Mouse (Mus musculus) thymus, adult 2 months (tissue): ENCODE measurements around the gene Mast1.

Experiments used
- CTCF ChIP-seq: fragments of 200-500 bp; IDR thresholded peaks from 2 replicates; pipeline ENCODE4 v1.5.1; 2012; ENCODE audit warnings: mild to moderate bottlenecking, control low read depth, low read length, moderate library complexity, borderline replicate concordance; ENCODE audit not compliant: control insufficient read depth, poor library complexity, insufficient read depth; ENCODE audit errors: extremely low read depth
- POLR2A ChIP-seq: fragments of 200-500 bp; IDR thresholded peaks from 2 replicates; pipeline ENCODE4 v1.6.1; 2012; ENCODE audit warnings: mild to moderate bottlenecking, low read length, control low read depth, moderate library complexity; ENCODE audit not compliant: control insufficient read depth, poor library complexity, insufficient read depth; ENCODE audit errors: extremely low read depth

DNA sequence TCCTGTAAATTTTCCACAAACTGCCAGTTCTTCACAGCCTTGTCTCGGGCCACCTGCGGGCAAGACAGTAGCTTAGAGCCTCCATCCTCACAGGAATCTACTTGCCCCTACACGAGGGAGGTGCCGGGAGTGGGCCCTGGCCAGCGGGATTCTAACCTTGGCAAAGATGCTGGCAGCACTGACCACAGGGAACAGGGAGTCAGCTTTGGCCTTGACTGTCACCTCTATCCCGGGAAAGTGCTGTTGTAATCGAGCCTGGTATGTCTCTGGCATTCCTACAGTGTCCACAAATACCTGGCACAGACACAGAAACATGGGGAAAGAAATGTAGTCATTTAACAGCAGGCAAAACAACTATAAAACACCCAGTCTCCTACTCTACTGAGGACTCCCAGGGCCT, 22.7 kb upstream of the Mast1 start:
- TF ChIP-seq POLR2A (no peak), CTCF (no peak)
